Mouse (Mus musculus) heart, embryonic 11.5 days (tissue): ENCODE measurements around the gene Popdc2. TPM values are rescaled to one million over a fixed set of nuclear protein-coding genes. Genes with fewer than 3 reads are reported as not detected.

ENCODE experiments used
- ATAC-seq: fragments of 200-750 bp; cut with Nextera tagmentation; replicated peaks from 2 replicates; pipeline ENCODE4 v1.8.0; 2017; ENCODE audit warnings: moderate library complexity; ENCODE audit not compliant: insufficient number of reproducible peaks, low FRiP score, low TSS enrichment
- H3K27ac ChIP-seq: fragments of 300-500 bp; sonication (generic); 2 replicates; pipeline ENCODE4 v1.5.1; 2014; ENCODE audit warnings: mild to moderate bottlenecking, low read depth, low read length
- H3K27me3 ChIP-seq: fragments of 300-500 bp; sonication (generic); 2 replicates; pipeline ENCODE4 v1.6.1; 2014; ENCODE audit warnings: mild to moderate bottlenecking, low read length, mixed read lengths; ENCODE audit not compliant: control insufficient read depth, insufficient read depth
- H3K36me3 ChIP-seq: fragments of 300-500 bp; sonication (generic); 2 replicates; pipeline ENCODE4 v1.6.1; 2014; ENCODE audit warnings: mild to moderate bottlenecking, low read length, moderate library complexity, mixed read lengths; ENCODE audit not compliant: control insufficient read depth, insufficient read depth
- H3K4me1 ChIP-seq: fragments of 300-500 bp; sonication (generic); 2 replicates; pipeline ENCODE4 v1.6.1; 2014; ENCODE audit warnings: low read length; ENCODE audit not compliant: control insufficient read depth, insufficient read depth
- H3K4me2 ChIP-seq: fragments of 300-500 bp; sonication (generic); 2 replicates; pipeline ENCODE4 v1.6.1; 2014; ENCODE audit warnings: mild to moderate bottlenecking, moderate library complexity
- H3K4me3 ChIP-seq: fragments of 300-500 bp; sonication (generic); 2 replicates; pipeline ENCODE4 v1.5.1; 2014; ENCODE audit warnings: low read depth, low read length
- H3K9ac ChIP-seq: fragments of 300-500 bp; sonication (generic); 2 replicates; pipeline ENCODE4 v1.6.1; 2014; ENCODE audit warnings: mild to moderate bottlenecking, low read depth, low read length, moderate library complexity
- H3K9me3 ChIP-seq: fragments of 300-500 bp; sonication (generic); replicated peaks from 2 replicates; pipeline ENCODE4 v1.6.1; 2016; ENCODE audit warnings: low read length; ENCODE audit not compliant: control insufficient read depth
- WGBS: fragments of 180-500 bp; shearing (Covaris S2); extraction: QIAGEN DNeasy Blood & Tissue Kit; methylation state at CpG from one replicate; pipeline ENCODE4 v1.1.7; 2014; ENCODE audit not compliant: insufficient replicate concordance; 5-methylcytosine and 5-hydroxymethylcytosine counted together
- polyA plus RNA-seq: library from polyadenylated mRNA; unstranded; fragments of >200 nt; fragmentation: Nextera tagmentation; extraction: Ambion mirVana; gene quantifications from 2 replicates; pipeline ENCODE4 v1.2.1, GENCODE M21; 2014

Gene Popdc2
- polyA plus RNA-seq, 1 experiment from 2014 or later = 292 TPM

GRCm38 (mm10) chr16:38395060-38395730, 33.2 kb downstream of the Popdc2 start:
- no peaks in the 10 kb centered on the region for H3K36me3 ChIP-seq
- H3K4me1 ChIP-seq = peaks cover 11% of the 10 kb centered on the region
- H3K27me3 ChIP-seq = no peaks in the 10 kb centered on the region
- ATAC-seq = no peak
- no peaks in the 10 kb centered on the region for H3K9me3 ChIP-seq
- H3K27ac ChIP-seq = no peak overlapping the region
- no peak overlapping the region for H3K4me2 ChIP-seq
- no peak overlapping the region for H3K4me3 ChIP-seq
- 65% methylated on average over 6 of the region's 6 CpGs for WGBS
- no peak overlapping the region for H3K9ac ChIP-seq

- Histone ChIP-seq H3K4me1 (peaks cover 14% of the 10 kb centered on the region), H3K9ac (no peak overlapping the region), H3K36me3 (no peaks in the 10 kb centered on the region), H3K27ac (no peak overlapping the region), H3K4me3 (no peak overlapping the region), H3K4me2 (peak overlapping the region; percentile 32), H3K27me3 (no peaks in the 10 kb centered on the region), H3K9me3 (no peaks in the 10 kb centered on the region)
- WGBS = 51% methylated on average over 13 of the region's 13 CpGs
- no peak for ATAC-seq
Measured at GRCm38 (mm10) chr16:38396155-38396554, 34.1 kb downstream of the Popdc2 start.

GRCm38 (mm10) chr16:38398266-38398665, 36.3 kb downstream of the Popdc2 start:
- Histone ChIP-seq H3K4me3 (no peak overlapping the region), H3K27me3 (no peaks in the 10 kb centered on the region), H3K36me3 (no peaks in the 10 kb centered on the region), H3K27ac (no peak overlapping the region), H3K9me3 (no peaks in the 10 kb centered on the region), H3K9ac (no peak overlapping the region), H3K4me1 (peaks cover 14% of the 10 kb centered on the region), H3K4me2 (no peak overlapping the region)
- 87% methylated on average over 6 of the region's 6 CpGs for WGBS
- ATAC-seq = no peak

GRCm38 (mm10) chr16:38399076-38399475, 37.1 kb downstream of the Popdc2 start:
- peaks cover 14% of the 10 kb centered on the region for H3K4me1 ChIP-seq
- ATAC-seq = no peak
- no peak overlapping the region; the same call in 1 of the 2 replicates for H3K9ac ChIP-seq

GRCm38 (mm10) chr16:38399531-38400231, 37.7 kb downstream of the Popdc2 start:
- peak; percentile 72; the same call in 1 of the 2 replicates for ATAC-seq
- H3K27ac ChIP-seq = no peak overlapping the region

More at GRCm38 (mm10) chr16:38399076-38399475, 37.1 kb downstream of the Popdc2 start:
- Histone ChIP-seq H3K4me3 (no peak overlapping the region), H3K4me2 (peak overlapping the region; percentile 61), H3K27ac (no peak overlapping the region), H3K27me3 (no peaks in the 10 kb centered on the region), H3K9me3 (no peaks in the 10 kb centered on the region), H3K36me3 (no peaks in the 10 kb centered on the region)
- WGBS = 75% methylated on average over 3 of the region's 3 CpGs

GRCm38 (mm10) chr16:38400311-38400960, 38.4 kb downstream of the Popdc2 start:
- Histone ChIP-seq H3K9me3 (no peaks in the 10 kb centered on the region), H3K4me1 (peaks cover 14% of the 10 kb centered on the region), H3K27me3 (no peaks in the 10 kb centered on the region), H3K36me3 (no peaks in the 10 kb centered on the region), H3K4me3 (peak overlapping the region; percentile 5), H3K4me2 (peak overlapping the region; percentile 61), H3K27ac (no peak overlapping the region), H3K9ac (peak overlapping the region; percentile 25)
- ATAC-seq = peak; percentile 39
- 70% methylated on average over 9 of the region's 9 CpGs for WGBS

More at GRCm38 (mm10) chr16:38399531-38400231, 37.7 kb downstream of the Popdc2 start:
- H3K4me3 ChIP-seq = peak overlapping the region; percentile 5
- no peaks in the 10 kb centered on the region for H3K9me3 ChIP-seq
- peaks cover 14% of the 10 kb centered on the region for H3K4me1 ChIP-seq
- peak overlapping the region; percentile 61 for H3K4me2 ChIP-seq
- H3K9ac ChIP-seq = peak overlapping the region; percentile 25
- H3K36me3 ChIP-seq = no peaks in the 10 kb centered on the region
- H3K27me3 ChIP-seq = no peaks in the 10 kb centered on the region
- 13% methylated on average over 17 of the region's 17 CpGs for WGBS

GRCm38 (mm10) chr16:38401468-38401867, 39.5 kb downstream of the Popdc2 start:
- Histone ChIP-seq H3K27me3 (no peaks in the 10 kb centered on the region), H3K9me3 (no peaks in the 10 kb centered on the region), H3K4me3 (no peak overlapping the region), H3K9ac (no peak overlapping the region), H3K27ac (no peak overlapping the region), H3K4me2 (no peak overlapping the region), H3K36me3 (no peaks in the 10 kb centered on the region), H3K4me1 (peaks cover 12% of the 10 kb centered on the region)
- ATAC-seq = no peak
- 66% methylated on average over 6 of the region's 6 CpGs for WGBS

GRCm38 (mm10) chr16:38403639-38404038, 41.6 kb downstream of the Popdc2 start:
- Histone ChIP-seq H3K9me3 (no peaks in the 10 kb centered on the region), H3K27ac (no peak overlapping the region), H3K4me3 (no peak overlapping the region), H3K36me3 (no peaks in the 10 kb centered on the region), H3K4me2 (no peak overlapping the region), H3K27me3 (no peaks in the 10 kb centered on the region), H3K9ac (no peak overlapping the region), H3K4me1 (peaks cover 16% of the 10 kb centered on the region)
- ATAC-seq = no peak
- WGBS = 75% methylated on average over 7 of the region's 7 CpGs
